Mouse (Mus musculus) stomach, postnatal 0 days (tissue): Measurements from ENCODE around the gene Plch1.

Experiments
- CTCF ChIP-seq: IDR thresholded peaks from 2 replicates; pipeline ENCODE4 v1.5.1; 2016; ENCODE audit warnings: antibody characterized with exemption, low read depth, mild to moderate bottlenecking, moderate library complexity
- EP300 ChIP-seq: optimal IDR thresholded peaks from 2 replicates; pipeline ENCODE3; 2016; ENCODE audit warnings: antibody characterized with exemption

DNA sequence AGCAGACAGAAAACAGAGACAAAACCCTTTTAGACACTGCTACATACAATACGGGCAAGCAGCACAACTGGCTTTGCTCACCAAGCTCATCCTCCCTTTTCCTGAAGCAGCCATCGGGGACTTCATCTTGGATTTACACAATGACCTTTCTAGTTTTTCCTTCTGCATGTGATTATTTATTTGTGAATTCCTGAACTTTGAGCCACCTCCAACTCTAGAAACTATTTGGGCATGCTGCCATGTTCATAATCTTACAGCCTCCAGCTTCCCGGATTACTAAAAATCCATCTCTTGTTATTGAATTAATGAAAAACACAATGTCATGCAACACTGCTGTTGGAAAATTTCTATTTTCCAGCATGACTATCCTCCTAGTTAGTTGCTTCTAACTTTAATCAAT is 84.1 kb downstream of the Plch1 start:
- no peak for TF ChIP-seq CTCF
- no peak for TF ChIP-seq EP300
